ENCODE assay signal across 8 mouse cellular contexts in the genomic region with DNA sequence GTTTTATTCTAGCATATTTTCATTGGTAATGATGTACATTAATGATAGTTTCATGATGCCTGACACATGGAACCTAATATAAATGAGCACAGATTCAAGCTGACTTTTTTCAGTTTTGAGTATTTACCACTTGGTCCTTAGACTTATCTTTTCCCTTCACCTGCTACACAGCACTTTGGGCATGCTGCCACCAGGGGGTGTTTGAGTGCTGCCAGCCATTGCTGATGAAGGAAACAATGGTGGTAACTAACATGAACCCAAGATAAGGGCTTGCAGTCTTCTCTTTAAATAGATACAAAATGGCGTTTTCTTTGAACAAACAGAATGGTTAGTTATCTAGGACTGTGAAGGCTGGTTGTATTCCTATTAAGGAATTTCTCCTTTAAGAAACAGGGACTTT. TPM values are rescaled to one million over a fixed set of nuclear protein-coding genes. Genes with fewer than 3 reads are reported as not detected.
DNase-seq lines count a peak whose midpoint lies in the region; ATAC-seq and TF ChIP-seq lines count a peak whose summit lies in the region.

No protein-coding gene starts in this region.

- peak; percentile 49 for DNase-seq in left cerebral cortex, postnatal 4 days
- no peak for DNase-seq in left cerebral cortex, adult 11 months (ENCODE audit: low spot score)
- DNase-seq in MEL-GATA-1-ER (ENCODE audit: extremely low read depth, low read depth) = peak; percentile 87
- DNase-seq in heart, postnatal 0 days (ENCODE audit: low spot score) = peak; percentile 79
- peak; percentile 14 to 30 (median 23) for DNase-seq in liver, embryonic 14.5 days (ENCODE audit: low read depth in 3 of 3, low spot score in 3 of 3)
- DNase-seq in retina, postnatal 7 days (ENCODE audit: low read depth, low spot score) = peak; percentile 17

- intact Hi-C loops in left cerebral cortex, postnatal 4 days (cut with DNase I) = no loop called here

- 0 out of 2 replicates have a peak, but pooled peaks have one; percentile 47 for TF ChIP-seq EP300 in heart, postnatal 0 days (IDR thresholded peaks at IDR 0.05; ENCODE audit: low read depth)
- TF ChIP-seq EP300 in liver, embryonic 14.5 days (IDR thresholded peaks at IDR 0.05; ENCODE audit: low read depth) = no peak

- H3K9me3 ChIP-seq in heart, postnatal 0 days (replicated peaks; ENCODE audit: control insufficient read depth, low read length) = no peaks in the 10 kb centered on the region
- H3K9me3 ChIP-seq in liver, embryonic 14.5 days (ENCODE audit: control insufficient read depth, low read length) = no peaks in the 10 kb centered on the region

- no peak overlapping the region for H3K27ac ChIP-seq in bone marrow macrophage, adult 2 months (ENCODE audit: insufficient read depth, low read depth, low read length)
- H3K27ac ChIP-seq in heart, postnatal 0 days (ENCODE audit: low read depth) = no peak overlapping the region
- no peak overlapping the region for H3K27ac ChIP-seq in liver, embryonic 14.5 days

- H3K36me3 ChIP-seq in heart, postnatal 0 days (replicated peaks; ENCODE audit: control insufficient read depth, insufficient read depth, low read length) = no peaks in the 10 kb centered on the region
- H3K36me3 ChIP-seq in liver, embryonic 14.5 days (replicated peaks; ENCODE audit: control insufficient read depth, insufficient read depth, low read depth) = no peaks in the 10 kb centered on the region

- H3K4me3 ChIP-seq in bone marrow macrophage, adult 2 months (ENCODE audit: insufficient read depth, low read length) = no peak overlapping the region
- H3K4me3 ChIP-seq in heart, postnatal 0 days (ENCODE audit: low read depth, low read length) = no peak overlapping the region
- H3K4me3 ChIP-seq in liver, embryonic 14.5 days (ENCODE audit: insufficient read depth in 1 of 2, low read depth in 2 of 2, low read length in 2 of 2) = no peak overlapping the region

- no peak overlapping the region for H3K4me2 ChIP-seq in heart, postnatal 0 days (ENCODE audit: low read depth, low read length)
- H3K4me2 ChIP-seq in liver, embryonic 14.5 days (ENCODE audit: low read depth) = no peak overlapping the region

- WGBS in heart, postnatal 0 days = 5% methylated on average over 1 of the region's 1 CpGs
- WGBS in liver, embryonic 14.5 days (ENCODE audit: insufficient replicate concordance) = 7% methylated on average over 1 of the region's 1 CpGs

- H3K4me1 ChIP-seq in bone marrow macrophage, adult 2 months (ENCODE audit: control insufficient read depth, insufficient read depth, low read length) = peaks cover 11% of the 10 kb centered on the region
- H3K4me1 ChIP-seq in heart, postnatal 0 days (ENCODE audit: control insufficient read depth, insufficient read depth) = peaks cover 43% of the 10 kb centered on the region
- H3K4me1 ChIP-seq in liver, embryonic 14.5 days (replicated peaks; ENCODE audit: control insufficient read depth in 2 of 2, insufficient read depth in 2 of 2, low read length in 1 of 2) = 0 out of 4 replicates have a peak, but pooled peaks cover 0 to 1% of the 10 kb centered on the region in 2 experiments

- no peaks in the 10 kb centered on the region for H3K27me3 ChIP-seq in heart, postnatal 0 days (ENCODE audit: control insufficient read depth, insufficient read depth, low read length)
- no peaks in the 10 kb centered on the region for H3K27me3 ChIP-seq in liver, embryonic 14.5 days (ENCODE audit: control insufficient read depth, insufficient read depth, low read length)

- no peak for TF ChIP-seq POLR2A in bone marrow macrophage, adult 2 months (IDR thresholded peaks at IDR 0.05; ENCODE audit: borderline replicate concordance, low read depth, low read length)

- peak; percentile 71 for TF ChIP-seq CTCF in bone marrow macrophage, adult 2 months (IDR thresholded peaks at IDR 0.05; ENCODE audit: low read depth, low read length)
- TF ChIP-seq CTCF in heart, postnatal 0 days (IDR thresholded peaks at IDR 0.05; ENCODE audit: low read depth) = peak; percentile 83
- TF ChIP-seq CTCF in liver, embryonic 14.5 days (IDR thresholded peaks at IDR 0.05; ENCODE audit: low read depth) = peak; percentile 77

- no peak for ATAC-seq in heart, postnatal 0 days (ENCODE audit: insufficient read depth, low read depth)
- ATAC-seq in liver, embryonic 14.5 days (ENCODE audit: insufficient read depth) = no peak
- no peak for ATAC-seq in erythroid progenitor cell, adult 5-6 weeks (replicated peaks; ENCODE audit: low FRiP score, poor library complexity, severe bottlenecking)

- H3K9ac ChIP-seq in heart, postnatal 0 days (replicated peaks; ENCODE audit: low read depth, low read length) = no peak overlapping the region
- no peak overlapping the region for H3K9ac ChIP-seq in liver, embryonic 14.5 days (replicated peaks)

RNA-seq across cellular contexts. Expression of gene Fgl2, which starts 45.9 kb away (rescaled TPM):
- 1 to 10 TPM; 1.8 to 1.9 TPM for total RNA-seq in left cerebral cortex, postnatal 4 days (2021)
- 32.2 and 33.9 TPM in 2 replicates for polyA plus RNA-seq in bone marrow macrophage, adult 2 months (2012; ENCODE audit: insufficient read depth, insufficient read length, missing spikeins)
- 63.2 and 79.5 TPM in 2 replicates for total RNA-seq in heart, postnatal 0 days (2014; rRNA removed; ENCODE audit: low replicate concordance)
- polyA plus RNA-seq in heart, postnatal 0 days (2015; fragmentation: Nextera tagmentation; extraction: Ambion mirVana) = 44.2 and 54.4 TPM in 2 replicates
- 0.82 and 1.1 TPM in 2 replicates for polyA plus RNA-seq in liver, embryonic 14.5 days (2012; rRNA removed)
- 1.6 and 1.7 TPM in 2 replicates for polyA plus RNA-seq in liver, embryonic 14.5 days (2014; fragmentation: Nextera tagmentation; extraction: Ambion mirVana)
- 5.8 and 14.7 TPM in 2 replicates for total RNA-seq in erythroid progenitor cell, adult 5-6 weeks (2015; ENCODE audit: low replicate concordance)
- total RNA-seq in erythroid progenitor cell, adult 5-6 weeks (2017; ENCODE audit: low replicate concordance) = 4.1 and 6.4 TPM in 2 replicates
